Mouse (Mus musculus): ENCODE data around the gene Pclo. TPM values are rescaled to one million over a fixed set of nuclear protein-coding genes. Genes with fewer than 3 reads are reported as not detected.

Pclo gene
- total and polyA plus RNA-seq, 3 experiments = 0.42 to 1.0 TPM; not detected in 1

- no peak overlapping the region for H3K4me3 ChIP-seq (ENCODE audit: control insufficient read depth in 1 of 2, insufficient read depth in 1 of 2, low read depth in 2 of 2, low read length in 2 of 2)
- no peaks in the 10 kb centered on the region for H3K4me1 ChIP-seq (ENCODE audit: control insufficient read depth in 1 of 2, insufficient read depth in 2 of 2, low read length in 2 of 2)
Measured at GRCm38 (mm10) chr5:14539346-14539745, 24.6 kb downstream of the Pclo start.

GRCm38 (mm10) chr5:14539961-14540627 is 25.4 kb downstream of the Pclo start:
- H3K9ac ChIP-seq (ENCODE audit: control insufficient read depth, low read depth, low read length, poor library complexity, severe bottlenecking) = no peak overlapping the region
- no peak for DNase-seq (ENCODE audit: low read depth, low spot score)
- no peaks in the 10 kb centered on the region for H3K79me2 ChIP-seq (ENCODE audit: control insufficient read depth, insufficient read depth, low read length, poor library complexity)

More at GRCm38 (mm10) chr5:14539346-14539745, 24.6 kb downstream of the Pclo start:
- no peak for TF ChIP-seq TCF12 (IDR thresholded peaks at IDR 0.05; ENCODE audit: low read depth, low read length)
- Histone ChIP-seq H3K27me3 (ENCODE audit: control insufficient read depth in 1 of 2, insufficient read depth in 2 of 2, low read length in 2 of 2) (no peaks in the 10 kb centered on the region), H3K36me3 (ENCODE audit: control insufficient read depth in 1 of 2, insufficient read depth in 2 of 2, low read length in 2 of 2) (no peaks in the 10 kb centered on the region), H3K79me2 (ENCODE audit: control insufficient read depth, insufficient read depth, low read length, poor library complexity) (no peaks in the 10 kb centered on the region), H3K9ac (ENCODE audit: control insufficient read depth, low read depth, low read length, poor library complexity, severe bottlenecking) (no peak overlapping the region), H3K27ac (ENCODE audit: control insufficient read depth, low read depth, low read length) (no peak overlapping the region), H3K9me3 (replicated peaks; ENCODE audit: insufficient read depth, low read length) (no peaks in the 10 kb centered on the region)
- no peak for DNase-seq (ENCODE audit: low read depth, low spot score)

GRCm38 (mm10) chr5:14575626-14576025 is 60.9 kb downstream of the Pclo start:
- no peak overlapping the region for H3K9ac ChIP-seq (ENCODE audit: control insufficient read depth, low read depth, low read length, poor library complexity, severe bottlenecking)
- no peak overlapping the region for H3K27ac ChIP-seq (ENCODE audit: control insufficient read depth, low read depth, low read length)
- no peak for DNase-seq (ENCODE audit: low read depth, low spot score)
- no peaks in the 10 kb centered on the region for H3K36me3 ChIP-seq (ENCODE audit: control insufficient read depth in 1 of 2, insufficient read depth in 2 of 2, low read length in 2 of 2)
- no peak for TF ChIP-seq UBTF (IDR thresholded peaks at IDR 0.05; ENCODE audit: borderline replicate concordance, insufficient read depth, low read depth, low read length)
- TF ChIP-seq SIN3A (IDR thresholded peaks at IDR 0.05; ENCODE audit: low read length) = no peak
- no peak for TF ChIP-seq POLR2A (IDR thresholded peaks at IDR 0.05; ENCODE audit: control insufficient read depth in 1 of 2, insufficient read depth in 1 of 2, low read depth in 1 of 2, low read length in 2 of 2, poor library complexity in 1 of 2)
- no peak for TF ChIP-seq MEF2A (IDR thresholded peaks at IDR 0.05; ENCODE audit: extremely low read depth, insufficient replicate concordance, low read depth, low read length, poor library complexity, severe bottlenecking)
- no peak for TF ChIP-seq MYC (IDR thresholded peaks at IDR 0.05; ENCODE audit: low read depth, low read length)
- no peak for TF ChIP-seq TCF12 (IDR thresholded peaks at IDR 0.05; ENCODE audit: low read depth, low read length)
- TF ChIP-seq ZKSCAN1 (IDR thresholded peaks at IDR 0.05; ENCODE audit: low read depth, low read length) = no peak
- TF ChIP-seq ETS1 (IDR thresholded peaks at IDR 0.05; ENCODE audit: low read depth, low read length) = no peak
- H3K27me3 ChIP-seq (ENCODE audit: control insufficient read depth in 1 of 2, insufficient read depth in 2 of 2, low read length in 2 of 2) = no peaks in the 10 kb centered on the region
- no peaks in the 10 kb centered on the region for H3K4me1 ChIP-seq (ENCODE audit: control insufficient read depth in 1 of 2, insufficient read depth in 2 of 2, low read length in 2 of 2)
- no peaks in the 10 kb centered on the region for H3K9me3 ChIP-seq (replicated peaks; ENCODE audit: insufficient read depth, low read length)
- H3K4me3 ChIP-seq (ENCODE audit: control insufficient read depth in 1 of 2, insufficient read depth in 1 of 2, low read depth in 2 of 2, low read length in 2 of 2) = no peak overlapping the region
- H3K79me2 ChIP-seq (ENCODE audit: control insufficient read depth, insufficient read depth, low read length, poor library complexity) = no peaks in the 10 kb centered on the region

More at GRCm38 (mm10) chr5:14539961-14540627, 25.4 kb downstream of the Pclo start:
- Histone ChIP-seq H3K9me3 (replicated peaks; ENCODE audit: insufficient read depth, low read length) (no peaks in the 10 kb centered on the region), H3K27me3 (ENCODE audit: control insufficient read depth in 1 of 2, insufficient read depth in 2 of 2, low read length in 2 of 2) (no peaks in the 10 kb centered on the region), H3K4me3 (ENCODE audit: control insufficient read depth in 1 of 2, insufficient read depth in 1 of 2, low read depth in 2 of 2, low read length in 2 of 2) (no peak overlapping the region), H3K27ac (ENCODE audit: control insufficient read depth, low read depth, low read length) (no peak overlapping the region), H3K36me3 (ENCODE audit: control insufficient read depth in 1 of 2, insufficient read depth in 2 of 2, low read length in 2 of 2) (no peaks in the 10 kb centered on the region), H3K4me1 (ENCODE audit: control insufficient read depth in 1 of 2, insufficient read depth in 2 of 2, low read length in 2 of 2) (no peaks in the 10 kb centered on the region)
- no peak for TF ChIP-seq MAZ (IDR thresholded peaks at IDR 0.05; ENCODE audit: low read depth, low read length)
